Mouse (Mus musculus): ENCODE results near the gene Fos.
"Not testable (repeated sequence)": the region's sequence is repeated elsewhere in the genome, so short reads cannot be mapped to it uniquely, and the experiment has no call there.

Gene Fos

GRCm38 (mm10) chr12:85523421-85524192 lies 49.9 kb downstream of the Fos start:
- DNase-seq (ENCODE audit: low read depth, low spot score): no peak

GRCm38 (mm10) chr12:85524193-85524858 lies 50.6 kb downstream of the Fos start:
- no peak for DNase-seq (ENCODE audit: low read depth, low spot score)

GRCm38 (mm10) chr12:85524859-85525495 lies 51.3 kb downstream of the Fos start:
- not testable (repeated sequence) for DNase-seq (ENCODE audit: low read depth, low spot score)

All from retina, adult 2 months (tissue).